Mouse (Mus musculus) cerebellum, adult 2 months (tissue): ENCODE data around the gene 1700067K01Rik.

Source experiments
- CTCF ChIP-seq: fragments of 200-500 bp; IDR thresholded peaks from 2 replicates; pipeline ENCODE4 v1.5.1; 2011; ENCODE audit warnings: low read depth, mild to moderate bottlenecking, control low read depth, low read length, moderate library complexity, borderline replicate concordance; ENCODE audit not compliant: insufficient read depth
- POLR2A ChIP-seq: fragments of 200-500 bp; IDR thresholded peaks from 2 replicates; pipeline ENCODE4 v1.6.1; 2011; ENCODE audit warnings: low read length, control low read depth, borderline replicate concordance; ENCODE audit not compliant: insufficient read depth

- TF ChIP-seq CTCF (peak; percentile 91), POLR2A (no peak)
Observed at GRCm38 (mm10) chr8:84009876-84010275, 8.6 kb downstream of the 1700067K01Rik start.
